Mouse (Mus musculus) liver, embryonic 11.5 days (tissue): Measurements from ENCODE around the gene Zfc3h1. TPM values are rescaled to one million over a fixed set of nuclear protein-coding genes. Genes with fewer than 3 reads are reported as not detected.

Experiments used
- ATAC-seq: fragments of 200-750 bp; cut with Nextera tagmentation; replicated peaks from 2 replicates; pipeline ENCODE4 v1.8.0; 2017; ENCODE audit warnings: moderate number of reproducible peaks, mild to moderate bottlenecking, moderate TSS enrichment, moderate library complexity; ENCODE audit not compliant: low FRiP score
- DNase-seq: peaks from one replicate; pipeline ENCODE4 v3.0.0-alpha.2; 2017; ENCODE audit warnings: low spot score
- H3K27ac ChIP-seq: fragments of 300-500 bp; sonication (generic); 2 replicates; pipeline ENCODE4 v1.5.1; 2014; ENCODE audit warnings: mild to moderate bottlenecking, low read depth, low read length, control low read depth
- H3K27me3 ChIP-seq: fragments of 300-500 bp; sonication (generic); replicated peaks from 2 replicates; pipeline ENCODE4 v1.6.1; 2014; ENCODE audit warnings: low read length, mixed read lengths; ENCODE audit not compliant: control insufficient read depth, insufficient read depth
- H3K36me3 ChIP-seq: fragments of 300-500 bp; sonication (generic); 2 replicates; pipeline ENCODE4 v1.6.1; 2014; ENCODE audit warnings: mild to moderate bottlenecking, low read length, moderate library complexity, mixed read lengths; ENCODE audit not compliant: control insufficient read depth, insufficient read depth
- H3K4me1 ChIP-seq: fragments of 300-500 bp; sonication (generic); replicated peaks from 2 replicates; pipeline ENCODE4 v1.6.1; 2014; ENCODE audit warnings: low read length, mixed read lengths; ENCODE audit not compliant: control insufficient read depth, insufficient read depth
- H3K4me2 ChIP-seq: fragments of 300-500 bp; sonication (generic); 2 replicates; pipeline ENCODE4 v1.6.1; 2014; ENCODE audit warnings: mild to moderate bottlenecking, control low read depth, moderate library complexity
- H3K4me3 ChIP-seq: fragments of 300-500 bp; sonication (generic); 2 replicates; pipeline ENCODE4 v1.5.1; 2014; ENCODE audit warnings: low read depth, low read length, control low read depth
- H3K9ac ChIP-seq: fragments of 300-500 bp; sonication (generic); 2 replicates; pipeline ENCODE4 v1.6.1; 2014; ENCODE audit warnings: low read depth, low read length, control low read depth
- H3K9me3 ChIP-seq: fragments of 300-500 bp; sonication (generic); 2 replicates; pipeline ENCODE4 v1.6.1; 2016; ENCODE audit warnings: low read length, inconsistent platforms, mixed read lengths; ENCODE audit not compliant: control insufficient read depth
- WGBS: fragments of 180-500 bp; shearing (Covaris S2); extraction: QIAGEN DNeasy Blood & Tissue Kit; methylation state at CpG from one replicate; pipeline ENCODE4 v1.1.7; 2014; 5-methylcytosine and 5-hydroxymethylcytosine counted together
- polyA plus RNA-seq: library from polyadenylated mRNA; unstranded; fragments of >200 nt; fragmentation: Nextera tagmentation; extraction: Ambion mirVana; gene quantifications from 2 replicates; pipeline ENCODE4 v1.2.1, GENCODE M21; 2014

Gene Zfc3h1
- polyA plus RNA-seq, 1 experiment from 2014 or later = 24.7 TPM

DNA sequence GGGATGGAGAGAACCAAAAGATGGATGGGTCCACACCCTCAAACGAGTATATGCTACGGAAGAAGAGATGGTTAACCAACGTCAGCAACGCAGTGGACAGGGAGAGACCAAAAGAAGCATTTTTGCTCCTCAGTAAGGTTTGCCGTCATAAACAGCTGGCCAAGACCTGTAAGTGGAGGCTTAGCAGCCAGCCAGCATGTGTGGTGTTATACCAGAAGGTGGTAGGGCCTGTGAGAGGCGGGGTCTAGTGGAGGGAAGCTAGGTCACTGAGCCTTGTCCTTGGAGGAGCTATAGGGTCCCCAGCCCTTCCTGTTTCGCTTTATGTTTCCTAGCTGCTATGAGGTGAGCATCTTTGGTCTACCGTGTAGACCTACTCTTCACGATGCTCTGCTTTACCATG lies 91.7 kb downstream of the Zfc3h1 start:
- Histone ChIP-seq H3K36me3 (no peaks in the 10 kb centered on the region), H3K9me3 (no peaks in the 10 kb centered on the region), H3K27me3 (no peaks in the 10 kb centered on the region), H3K4me3 (no peak overlapping the region), H3K27ac (no peak overlapping the region), H3K9ac (no peak overlapping the region), H3K4me2 (no peak overlapping the region), H3K4me1 (peaks cover 3% of the 10 kb centered on the region; the same call in 1 of the 2 replicates)
- ATAC-seq (no peak), DNase-seq (no peak)
- 85% methylated on average over 9 of the region's 9 CpGs for WGBS

DNA sequence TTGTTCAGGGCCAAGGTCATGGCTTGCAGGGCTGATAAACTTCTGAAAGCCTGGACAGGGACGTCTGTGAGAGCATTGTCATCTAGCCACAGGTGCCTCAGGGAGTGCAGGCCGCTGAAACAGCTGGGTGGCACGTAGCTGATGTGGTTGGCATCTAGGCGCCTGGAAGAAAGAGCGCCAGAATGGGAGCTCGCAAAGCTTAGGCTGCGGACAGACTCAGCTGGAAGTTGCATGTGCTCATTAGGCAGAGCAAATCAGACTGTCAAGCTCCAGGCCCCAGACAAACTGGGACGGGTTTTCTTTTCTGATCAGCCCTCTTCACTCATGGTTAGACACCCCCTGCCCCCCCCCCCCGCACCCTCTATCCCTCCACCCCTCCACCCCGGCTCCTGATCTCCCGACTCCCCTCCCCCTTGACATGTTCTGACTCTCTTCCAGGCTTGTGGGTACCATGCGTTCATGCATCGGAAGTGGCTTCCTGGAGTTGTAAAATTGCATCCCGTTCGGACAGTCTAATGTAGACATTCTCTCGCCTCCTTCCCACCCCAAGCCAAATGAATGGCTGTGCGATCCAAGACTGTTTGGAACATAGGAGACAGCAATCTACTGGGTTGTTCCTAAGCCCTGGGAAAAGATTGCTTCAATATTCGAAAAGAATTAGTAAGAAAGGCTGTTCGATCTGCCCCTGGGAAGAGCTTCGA lies 93.8 kb downstream of the Zfc3h1 start:
- Histone ChIP-seq H3K27me3 (no peaks in the 10 kb centered on the region), H3K4me3 (no peak overlapping the region), H3K9ac (no peak overlapping the region), H3K4me2 (peak overlapping the region; percentile 34), H3K4me1 (peaks cover 3% of the 10 kb centered on the region; the same call in 1 of the 2 replicates), H3K27ac (no peak overlapping the region), H3K9me3 (no peaks in the 10 kb centered on the region), H3K36me3 (no peaks in the 10 kb centered on the region)
- DNase-seq = no peak
- 34% methylated on average over 20 of the region's 20 CpGs for WGBS
- ATAC-seq = no peak

Other genes starting within 250 kb of the Zfc3h1 start
- gene Tph2, start 199.9 kb upstream of the Zfc3h1 start, polyA plus RNA-seq = not detected in 2 replicates
- gene Tbc1d15, start 133.5 kb upstream of the Zfc3h1 start, polyA plus RNA-seq = 61.6 and 72.9 TPM in 2 replicates
- gene Rab21, start 69.4 kb upstream of the Zfc3h1 start, polyA plus RNA-seq = 5.1 and 5.3 TPM in 2 replicates
- 21.2 and 22.8 TPM in 2 replicates for gene Tmem19, start 22.5 kb upstream of the Zfc3h1 start, polyA plus RNA-seq
- 15.7 and 16.4 TPM in 2 replicates for gene Thap2, start 516 bp upstream of the Zfc3h1 start, polyA plus RNA-seq
- gene A930009A15Rik, start 185.0 kb downstream of the Zfc3h1 start, polyA plus RNA-seq = not detected in 2 replicates
- gene Lgr5, start 202.8 kb downstream of the Zfc3h1 start, polyA plus RNA-seq = 4.8 and 5.4 TPM in 2 replicates